Mouse (Mus musculus) G1E (cell line): ENCODE data around the gene Gm9945. TPM values are rescaled to one million over a fixed set of nuclear protein-coding genes. Genes with fewer than 3 reads are reported as not detected.

Experiments used
- ATAC-seq: 2 replicates; pipeline ENCODE4 v1.8.0; 2016; ENCODE audit warnings: mild to moderate bottlenecking; ENCODE audit not compliant: insufficient number of reproducible peaks, poor library complexity, low FRiP score, severe bottlenecking; ENCODE audit errors: extremely low read depth
- DNase-seq: peaks from one replicate; pipeline ENCODE4 v3.0.0; 2012; ENCODE audit warnings: low spot score
- H3K27me3 ChIP-seq: 2 replicates; pipeline ENCODE4 v1.6.1; 2012; ENCODE audit warnings: mild to moderate bottlenecking, low read length, inconsistent platforms; ENCODE audit not compliant: insufficient read depth
- H3K36me3 ChIP-seq: replicated peaks from 2 replicates; pipeline ENCODE3; 2012; ENCODE audit warnings: mild to moderate bottlenecking, inconsistent platforms
- H3K4me1 ChIP-seq: 2 replicates; pipeline ENCODE4 v1.6.1; 2012; ENCODE audit warnings: low read depth, low read length, inconsistent platforms, mixed read lengths; ENCODE audit not compliant: insufficient read depth
- H3K4me3 ChIP-seq: 2 replicates; pipeline ENCODE4 v1.5.1; 2012; ENCODE audit warnings: low read depth, mild to moderate bottlenecking, inconsistent platforms, low read length, moderate library complexity, mixed read lengths
- H3K9me3 ChIP-seq: replicated peaks from 2 replicates; pipeline ENCODE4 v1.6.1; 2012; ENCODE audit warnings: inconsistent platforms
- CTCF ChIP-seq: IDR thresholded peaks from 2 replicates; pipeline ENCODE4 v1.5.1; 2012; ENCODE audit warnings: low read depth, low read length, inconsistent platforms, mixed read lengths
- GATA1 ChIP-seq: IDR thresholded peaks from 2 replicates; pipeline ENCODE4 v1.6.1; 2012; ENCODE audit warnings: borderline replicate concordance, low read length, inconsistent platforms, mixed read lengths
- GATA2 ChIP-seq: IDR thresholded peaks from 2 replicates; pipeline ENCODE4 v1.6.1; 2012; ENCODE audit warnings: low read depth, low read length, inconsistent platforms, borderline replicate concordance
- POLR2AphosphoS5 ChIP-seq: IDR thresholded peaks from 2 replicates; pipeline ENCODE4 v1.6.1; 2012; ENCODE audit warnings: low read depth, low read length, inconsistent platforms; ENCODE audit not compliant: insufficient replicate concordance
- TAL1 ChIP-seq: conservative IDR thresholded peaks from 2 replicates; pipeline ENCODE4 v1.6.1; 2012; ENCODE audit warnings: low read depth, low read length, inconsistent platforms, mixed read lengths
- polyA plus RNA-seq: library from polyadenylated mRNA; stranded (reverse); fragments of >175 nt; gene quantifications from 2 replicates; pipeline ENCODE4 v1.2.3, GENCODE M21; 2012
- total RNA-seq, 2 experiments: library from RNA; stranded (forward) in 1 of 2; stranded (reverse) in 1 of 2; fragments of 200-1000 nt in 1 of 2; fragments of >200 nt in 1 of 2; fragmentation: Nextera tagmentation in 1 of 2; gene quantifications; 2 replicates each; pipeline ENCODE4 v1.2.3; 2014 to 2017

Gene Gm9945
- total and polyA plus RNA-seq, 3 experiments = 0.27 to 0.76 TPM; not detected in 1

- H3K36me3 ChIP-seq = no peaks in the 10 kb centered on the region
- H3K4me3 ChIP-seq = no peak overlapping the region
- ATAC-seq (no peak), DNase-seq (no peak)
- peaks cover 7% of the 10 kb centered on the region for H3K27me3 ChIP-seq
- peaks cover 29% of the 10 kb centered on the region for H3K4me1 ChIP-seq
- no peaks in the 10 kb centered on the region for H3K9me3 ChIP-seq
- TF ChIP-seq TAL1 (no peak), POLR2AphosphoS5 (no peak), GATA2 (no peak), CTCF (no peak), GATA1 (no peak)
Observed at GRCm38 (mm10) chr11:53489421-53489820, 9.5 kb downstream of the Gm9945 start.

DNA sequence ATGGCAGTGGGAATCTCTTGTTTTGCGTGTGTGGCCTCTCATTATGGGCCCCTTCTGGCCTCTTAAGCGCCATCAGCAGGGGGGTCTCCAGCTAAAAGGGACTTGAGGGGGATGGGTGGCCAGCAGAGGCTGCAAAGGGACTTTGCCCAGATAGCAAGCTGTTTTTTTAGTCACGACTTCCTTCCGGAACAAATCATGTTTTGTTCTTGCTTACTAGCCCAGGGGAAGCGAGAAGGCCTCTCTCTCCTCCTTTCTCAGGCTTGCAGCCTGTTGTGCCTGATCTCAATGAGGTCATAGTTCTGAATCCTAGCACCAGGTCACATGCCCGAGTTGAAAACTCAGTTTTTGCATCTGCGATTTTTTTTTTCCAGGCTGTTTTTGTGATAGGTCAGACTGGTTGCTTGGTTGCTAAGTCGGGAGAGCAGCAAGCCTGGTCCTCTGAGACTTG is 12.0 kb downstream of the Gm9945 start:
- Histone ChIP-seq H3K36me3 (no peaks in the 10 kb centered on the region), H3K27me3 (peaks cover 5% of the 10 kb centered on the region), H3K4me3 (no peak overlapping the region), H3K9me3 (no peaks in the 10 kb centered on the region), H3K4me1 (peaks cover 16% of the 10 kb centered on the region)
- ATAC-seq (no peak), DNase-seq (no peak)
- no peak for TF ChIP-seq POLR2AphosphoS5
- no peak for TF ChIP-seq CTCF
- TF ChIP-seq GATA1 = no peak
- no peak for TF ChIP-seq GATA2
- no peak for TF ChIP-seq TAL1

- DNase-seq (no peak), ATAC-seq (no peak)
- Histone ChIP-seq H3K4me1 (peaks cover 17% of the 10 kb centered on the region), H3K9me3 (no peaks in the 10 kb centered on the region), H3K36me3 (no peaks in the 10 kb centered on the region), H3K27me3 (peaks cover 6% of the 10 kb centered on the region), H3K4me3 (no peak overlapping the region)
- TF ChIP-seq CTCF = no peak
- TF ChIP-seq TAL1 = no peak
- TF ChIP-seq GATA2 = no peak
- TF ChIP-seq GATA1 = no peak
- TF ChIP-seq POLR2AphosphoS5 = no peak
Observed at GRCm38 (mm10) chr11:53493243-53493955, 13.4 kb downstream of the Gm9945 start.

- no peak for DNase-seq
Observed at GRCm38 (mm10) chr11:53495417-53495816, 15.5 kb downstream of the Gm9945 start.

GRCm38 (mm10) chr11:53496946-53497345 is 17.0 kb downstream of the Gm9945 start:
- Histone ChIP-seq H3K4me1 (peaks cover 27% of the 10 kb centered on the region), H3K9me3 (no peaks in the 10 kb centered on the region), H3K4me3 (no peak overlapping the region), H3K36me3 (no peaks in the 10 kb centered on the region), H3K27me3 (peaks cover 16% of the 10 kb centered on the region)
- no peak for ATAC-seq
- no peak for DNase-seq
- no peak for TF ChIP-seq TAL1
- TF ChIP-seq GATA1 = no peak
- no peak for TF ChIP-seq POLR2AphosphoS5
- no peak for TF ChIP-seq GATA2
- no peak for TF ChIP-seq CTCF

More at GRCm38 (mm10) chr11:53495417-53495816, 15.5 kb downstream of the Gm9945 start:
- ATAC-seq = no peak
- no peak for TF ChIP-seq POLR2AphosphoS5
- no peak for TF ChIP-seq GATA1
- TF ChIP-seq CTCF = no peak
- no peak for TF ChIP-seq TAL1
- no peak for TF ChIP-seq GATA2
- Histone ChIP-seq H3K4me3 (no peak overlapping the region), H3K27me3 (peaks cover 12% of the 10 kb centered on the region), H3K9me3 (no peaks in the 10 kb centered on the region), H3K36me3 (no peaks in the 10 kb centered on the region), H3K4me1 (peaks cover 16% of the 10 kb centered on the region)

GRCm38 (mm10) chr11:53500569-53500968 is 20.6 kb downstream of the Gm9945 start:
- Histone ChIP-seq H3K36me3 (no peaks in the 10 kb centered on the region), H3K4me1 (peaks cover 41% of the 10 kb centered on the region), H3K4me3 (no peak overlapping the region), H3K27me3 (peaks cover 16% of the 10 kb centered on the region), H3K9me3 (no peaks in the 10 kb centered on the region)
- no peak for ATAC-seq
- no peak for DNase-seq
- no peak for TF ChIP-seq TAL1
- no peak for TF ChIP-seq CTCF
- TF ChIP-seq POLR2AphosphoS5 = no peak
- no peak for TF ChIP-seq GATA2
- no peak for TF ChIP-seq GATA1
